Mouse (Mus musculus) midbrain, embryonic 13.5 days (tissue): ENCODE data around the gene Cldn1. TPM values are rescaled to one million over a fixed set of nuclear protein-coding genes. Genes with fewer than 3 reads are reported as not detected.

Experiments used
- ATAC-seq: fragments of 200-750 bp; cut with Nextera tagmentation; 2 replicates; pipeline ENCODE4 v1.8.0; 2017; ENCODE audit warnings: mild to moderate bottlenecking, moderate TSS enrichment, moderate library complexity
- H3K27ac ChIP-seq: fragments of 300-500 bp; sonication (generic); 2 replicates; pipeline ENCODE4 v1.5.1; 2015; ENCODE audit warnings: inconsistent platforms, mild to moderate bottlenecking, moderate library complexity
- H3K27me3 ChIP-seq: fragments of 300-500 bp; sonication (generic); 2 replicates; pipeline ENCODE4 v1.6.1; 2015; ENCODE audit warnings: mild to moderate bottlenecking, inconsistent platforms
- H3K36me3 ChIP-seq: fragments of 300-500 bp; sonication (generic); 2 replicates; pipeline ENCODE4 v1.6.1; 2015; ENCODE audit warnings: mild to moderate bottlenecking, inconsistent platforms
- H3K4me1 ChIP-seq: fragments of 300-500 bp; sonication (generic); replicated peaks from 2 replicates; pipeline ENCODE4 v1.6.1; 2015; ENCODE audit warnings: inconsistent platforms
- H3K4me2 ChIP-seq: fragments of 300-500 bp; sonication (generic); replicated peaks from 2 replicates; pipeline ENCODE4 v1.6.1; 2015; ENCODE audit warnings: moderate library complexity, mild to moderate bottlenecking, inconsistent platforms
- H3K4me3 ChIP-seq: fragments of 300-500 bp; sonication (generic); replicated peaks from 2 replicates; pipeline ENCODE4 v1.5.1; 2015; ENCODE audit warnings: mild to moderate bottlenecking, inconsistent platforms
- H3K9ac ChIP-seq: fragments of 300-500 bp; sonication (generic); replicated peaks from 2 replicates; pipeline ENCODE4 v1.6.1; 2015; ENCODE audit warnings: mild to moderate bottlenecking, inconsistent platforms
- H3K9me3 ChIP-seq: fragments of 300-500 bp; sonication (generic); 2 replicates; pipeline ENCODE4 v1.6.1; 2016; ENCODE audit warnings: mild to moderate bottlenecking, inconsistent platforms
- WGBS: fragments of 180-500 bp; shearing (Covaris S2); methylation state at CpG from one replicate; pipeline ENCODE4 v1.1.7; 2015; 5-methylcytosine and 5-hydroxymethylcytosine counted together
- polyA plus RNA-seq: library from polyadenylated mRNA; unstranded; fragments of >200 nt; fragmentation: Nextera tagmentation; extraction: Ambion mirVana; gene quantifications from 2 replicates; pipeline ENCODE4 v1.2.1, GENCODE M21; 2015

The Cldn1 gene
- polyA plus RNA-seq, 1 experiment from 2014 or later = 3.2 TPM

DNA sequence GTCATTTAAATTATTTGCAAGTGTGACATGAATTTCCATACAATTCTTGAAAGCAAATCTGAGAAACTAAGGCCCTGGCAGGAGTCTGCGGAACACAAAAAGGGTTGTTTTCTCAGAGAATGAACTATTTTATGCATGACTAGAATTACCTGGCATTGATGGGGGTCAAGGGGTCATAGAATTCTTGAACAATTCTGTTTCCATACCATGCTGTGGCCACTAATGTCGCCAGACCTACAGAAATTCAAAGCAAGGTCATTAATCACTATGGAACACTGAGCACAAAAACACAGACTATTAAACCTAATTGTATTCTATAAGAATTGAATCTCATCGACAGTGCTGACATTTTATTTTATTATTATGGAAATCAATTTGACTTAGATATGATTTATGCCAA lies 10.9 kb downstream of the Cldn1 start:
- Histone ChIP-seq H3K4me2 (no peak overlapping the region), H3K4me1 (no peaks in the 10 kb centered on the region), H3K36me3 (no peaks in the 10 kb centered on the region), H3K9ac (no peak overlapping the region), H3K27ac (no peak overlapping the region), H3K4me3 (no peak overlapping the region), H3K27me3 (no peaks in the 10 kb centered on the region), H3K9me3 (no peaks in the 10 kb centered on the region)
- 39% methylated on average over 3 of the region's 3 CpGs for WGBS
- ATAC-seq = no peak

DNA sequence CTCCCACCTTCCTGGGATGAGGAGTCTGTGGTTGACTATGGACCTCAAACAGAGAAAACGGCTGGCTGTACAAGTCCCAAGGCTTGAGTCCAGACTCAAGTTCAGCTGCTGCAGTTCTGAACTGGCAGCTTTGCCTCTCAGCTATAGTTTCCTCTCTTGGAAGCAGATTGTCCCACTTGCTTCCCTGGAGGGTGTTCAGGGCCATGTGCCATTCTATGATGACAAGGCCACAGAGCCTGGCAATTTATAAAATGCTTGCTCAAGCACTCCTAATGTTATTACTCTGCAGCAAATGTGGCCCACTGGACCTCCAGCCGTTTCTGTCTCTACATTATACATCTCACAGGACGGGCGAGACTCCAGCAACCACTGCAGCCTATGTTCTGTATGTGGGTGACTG lies 12.0 kb downstream of the Cldn1 start:
- no peak overlapping the region for H3K27ac ChIP-seq
- no peak overlapping the region for H3K4me3 ChIP-seq
- H3K36me3 ChIP-seq = no peaks in the 10 kb centered on the region
- H3K4me2 ChIP-seq = no peak overlapping the region
- no peaks in the 10 kb centered on the region for H3K27me3 ChIP-seq
- ATAC-seq = no peak
- WGBS = 85% methylated on average over 4 of the region's 4 CpGs
- no peaks in the 10 kb centered on the region for H3K9me3 ChIP-seq
- no peak overlapping the region for H3K9ac ChIP-seq
- no peaks in the 10 kb centered on the region for H3K4me1 ChIP-seq

DNA sequence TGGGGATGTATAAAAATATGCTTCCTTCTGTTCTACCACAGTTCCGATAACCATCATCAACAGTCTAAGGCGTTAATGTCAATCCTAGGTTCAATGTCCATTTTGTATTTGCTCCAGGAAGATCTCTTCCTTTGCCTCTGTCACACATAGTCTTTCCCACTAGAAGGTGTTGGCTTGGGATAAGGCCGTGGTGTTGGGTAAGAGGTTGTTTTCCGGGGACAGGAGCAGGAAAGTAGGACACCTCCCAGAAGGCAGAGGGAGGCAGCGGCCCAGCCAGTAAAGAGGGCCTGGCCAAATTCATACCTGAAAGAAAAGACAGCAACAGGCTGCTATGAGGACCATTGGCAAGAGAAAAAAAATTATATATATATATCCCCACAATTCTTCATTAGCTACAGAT lies 12.7 kb downstream of the Cldn1 start:
- 97% methylated on average over 5 of the region's 5 CpGs for WGBS
- no peaks in the 10 kb centered on the region for H3K36me3 ChIP-seq
- H3K9me3 ChIP-seq = no peaks in the 10 kb centered on the region
- no peak overlapping the region for H3K4me3 ChIP-seq
- H3K27me3 ChIP-seq = no peaks in the 10 kb centered on the region
- H3K4me1 ChIP-seq = no peaks in the 10 kb centered on the region
- ATAC-seq = no peak
- H3K9ac ChIP-seq = no peak overlapping the region
- H3K27ac ChIP-seq = no peak overlapping the region
- H3K4me2 ChIP-seq = no peak overlapping the region

DNA sequence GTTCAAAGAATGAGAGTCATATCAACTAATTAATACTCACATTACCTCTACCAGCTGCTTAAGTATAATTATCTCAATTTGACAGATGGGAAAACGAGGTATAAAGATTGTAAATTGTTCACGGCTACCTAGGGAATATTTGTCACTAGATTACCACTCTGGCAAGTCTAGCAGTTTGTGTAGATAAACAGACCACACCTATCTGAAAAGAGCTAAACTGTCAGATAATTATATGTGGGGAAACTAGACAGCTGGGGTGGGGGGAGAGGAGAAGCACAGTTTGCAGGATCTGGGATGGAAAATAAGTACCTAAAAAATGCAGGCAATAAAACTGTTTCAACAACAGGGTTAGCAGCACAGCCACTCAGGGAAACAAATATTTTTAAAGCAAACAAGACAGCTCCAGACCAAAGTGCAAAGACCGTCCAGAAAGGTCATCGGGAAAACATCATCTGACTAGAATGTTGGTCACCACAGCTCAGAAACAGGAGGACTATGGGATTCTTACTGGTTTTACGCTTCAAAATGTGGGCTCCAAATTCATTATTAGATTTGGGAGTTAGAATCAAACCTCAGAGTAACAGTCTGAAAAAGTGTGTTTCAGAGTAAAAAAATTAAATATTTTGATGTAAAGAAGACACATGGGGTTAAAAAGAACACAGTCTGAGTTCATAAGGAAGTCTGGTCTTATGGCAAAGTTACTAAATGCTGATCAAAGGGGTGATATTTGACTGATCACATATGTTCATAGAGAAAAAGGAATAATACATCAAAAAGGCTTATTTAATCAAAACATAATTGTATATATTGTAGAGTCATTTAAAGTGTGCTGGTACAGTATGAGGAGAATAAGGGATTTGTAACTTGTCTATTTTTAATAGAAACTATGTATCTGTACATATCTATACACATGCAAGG lies 13.5 kb downstream of the Cldn1 start:
- no peak overlapping the region for H3K4me3 ChIP-seq
- no peak for ATAC-seq

DNA sequence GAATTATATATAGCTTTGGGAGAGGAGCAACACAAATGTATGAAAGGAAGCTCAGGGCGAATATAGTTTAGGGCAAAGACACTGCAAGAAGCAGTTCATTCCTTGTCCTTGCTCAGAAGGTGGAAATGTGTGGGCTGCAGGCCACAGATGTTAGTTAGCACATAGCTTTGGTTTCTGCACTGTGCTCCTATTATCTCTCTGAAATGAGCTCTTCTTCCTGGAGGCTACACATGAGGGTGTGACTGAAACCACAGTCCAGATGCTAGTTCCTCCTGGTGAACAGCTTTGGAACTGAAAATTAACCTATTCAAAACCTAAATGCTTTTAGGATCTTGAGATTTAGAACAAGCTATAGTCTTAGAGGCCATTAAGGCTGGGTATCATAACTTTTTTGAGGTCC lies 16.1 kb downstream of the Cldn1 start:
- 100% methylated on average over 1 of the region's 1 CpGs for WGBS
- H3K36me3 ChIP-seq = no peaks in the 10 kb centered on the region
- no peak for ATAC-seq

More for the DNA sequence above, 13.5 kb downstream of the Cldn1 start:
- WGBS = 87% methylated on average over 5 of the region's 5 CpGs
- no peak overlapping the region for H3K4me2 ChIP-seq
- no peaks in the 10 kb centered on the region for H3K4me1 ChIP-seq
- no peaks in the 10 kb centered on the region for H3K27me3 ChIP-seq
- H3K36me3 ChIP-seq = no peaks in the 10 kb centered on the region
- H3K9me3 ChIP-seq = no peaks in the 10 kb centered on the region
- no peak overlapping the region for H3K27ac ChIP-seq
- no peak overlapping the region for H3K9ac ChIP-seq

DNA sequence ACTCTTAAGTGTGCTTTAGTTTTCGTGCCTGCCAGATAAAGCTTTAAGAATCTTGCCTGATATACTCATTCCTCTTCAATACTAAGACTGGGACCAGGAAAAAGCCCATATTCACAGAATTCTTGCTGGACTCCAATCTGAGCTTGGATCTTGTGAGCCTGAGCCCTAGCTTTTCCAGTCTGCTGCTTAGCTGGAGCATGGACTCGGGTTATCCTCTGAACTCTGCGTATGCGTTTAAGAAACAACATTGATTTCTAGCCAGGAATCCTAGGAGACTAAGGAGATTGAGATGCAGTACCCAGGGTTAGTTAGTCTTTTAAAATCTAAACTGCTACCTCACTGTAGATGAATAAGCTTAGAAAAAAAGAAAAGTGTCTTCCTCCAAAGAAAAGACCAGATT lies 20.9 kb downstream of the Cldn1 start:
- H3K4me3 ChIP-seq = no peak overlapping the region
- ATAC-seq = no peak
- no peaks in the 10 kb centered on the region for H3K27me3 ChIP-seq
- H3K4me2 ChIP-seq = no peak overlapping the region
- no peak overlapping the region for H3K27ac ChIP-seq
- H3K9me3 ChIP-seq = no peaks in the 10 kb centered on the region
- H3K36me3 ChIP-seq = no peaks in the 10 kb centered on the region
- H3K9ac ChIP-seq = no peak overlapping the region
- H3K4me1 ChIP-seq = no peaks in the 10 kb centered on the region
- 90% methylated on average over 4 of the region's 4 CpGs for WGBS

More for the DNA sequence above, 16.1 kb downstream of the Cldn1 start:
- no peaks in the 10 kb centered on the region for H3K9me3 ChIP-seq
- no peaks in the 10 kb centered on the region for H3K4me1 ChIP-seq
- H3K27me3 ChIP-seq = no peaks in the 10 kb centered on the region
- H3K9ac ChIP-seq = no peak overlapping the region
- no peak overlapping the region for H3K4me2 ChIP-seq
- no peak overlapping the region for H3K4me3 ChIP-seq
- H3K27ac ChIP-seq = no peak overlapping the region

DNA sequence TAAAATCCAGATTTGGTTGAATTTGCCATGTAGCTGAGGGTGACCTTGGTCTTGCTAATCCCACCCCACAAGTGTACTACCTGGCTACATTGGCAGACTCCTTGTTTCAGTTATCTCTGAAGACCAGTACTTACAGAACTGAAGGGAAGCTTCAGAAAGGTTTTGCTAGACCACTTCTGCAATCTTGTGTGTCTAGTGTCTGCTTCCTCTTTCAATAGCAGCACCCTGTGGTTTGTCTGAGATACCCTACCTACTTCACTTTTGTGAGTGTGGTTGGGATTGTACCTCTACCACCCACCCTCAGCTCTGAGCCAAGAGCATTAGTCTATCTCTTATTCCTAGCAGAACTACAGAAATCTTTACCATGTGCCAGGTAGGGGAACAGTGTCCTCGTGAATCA lies 22.8 kb downstream of the Cldn1 start:
- WGBS = 93% methylated on average over 1 of the region's 1 CpGs
- H3K27me3 ChIP-seq = no peaks in the 10 kb centered on the region
- H3K4me2 ChIP-seq = no peak overlapping the region
- H3K4me3 ChIP-seq = no peak overlapping the region
- no peaks in the 10 kb centered on the region for H3K36me3 ChIP-seq
- no peaks in the 10 kb centered on the region for H3K4me1 ChIP-seq
- no peak for ATAC-seq
- H3K9me3 ChIP-seq = no peaks in the 10 kb centered on the region
- H3K27ac ChIP-seq = no peak overlapping the region
- no peak overlapping the region for H3K9ac ChIP-seq

DNA sequence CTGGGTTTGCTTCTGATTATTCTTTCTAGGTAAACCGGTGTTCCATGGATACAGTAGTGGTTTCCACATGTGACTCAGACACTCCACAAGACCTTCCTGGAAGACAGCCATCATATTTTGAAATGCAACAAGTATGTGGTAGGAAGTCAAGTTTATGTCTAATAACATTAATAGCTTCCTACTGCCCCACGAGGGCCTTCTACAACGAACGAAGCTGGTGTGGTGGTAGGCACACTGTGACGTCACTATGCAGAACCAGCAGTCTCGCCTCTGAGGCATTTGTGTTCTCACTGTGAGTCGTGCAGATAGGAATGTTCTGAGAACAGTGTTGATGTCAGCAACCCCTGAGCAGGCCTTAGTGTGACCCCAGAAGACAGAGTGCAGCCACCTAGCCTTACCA lies 55.4 kb downstream of the Cldn1 start:
- no peak for ATAC-seq
- H3K4me2 ChIP-seq = no peak overlapping the region

DNA sequence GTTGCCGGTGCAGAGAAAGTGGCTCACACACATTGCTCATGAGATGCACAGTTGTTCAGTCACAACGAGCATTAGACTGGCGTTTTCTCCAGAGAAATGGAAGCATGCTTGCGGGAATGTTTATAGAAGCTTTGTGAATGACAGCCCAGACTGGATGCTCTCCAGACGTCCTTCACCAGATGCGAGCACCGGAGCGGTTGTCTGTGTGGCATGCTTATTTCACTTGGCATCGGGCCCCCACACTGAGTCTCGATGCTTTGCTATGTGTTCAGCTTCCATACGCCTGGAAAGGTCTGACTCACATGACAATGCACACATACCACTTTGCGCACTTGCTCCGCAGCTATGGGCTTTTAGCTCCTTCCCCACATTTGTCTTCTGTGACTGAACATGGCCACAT lies 56.8 kb downstream of the Cldn1 start:
- Histone ChIP-seq H3K27me3 (no peaks in the 10 kb centered on the region), H3K4me1 (no peaks in the 10 kb centered on the region), H3K4me3 (no peak overlapping the region), H3K36me3 (no peaks in the 10 kb centered on the region), H3K4me2 (no peak overlapping the region), H3K9ac (no peak overlapping the region), H3K27ac (no peak overlapping the region), H3K9me3 (no peaks in the 10 kb centered on the region)
- 84% methylated on average over 13 of the region's 13 CpGs for WGBS
- ATAC-seq = no peak

More for the DNA sequence above, 55.4 kb downstream of the Cldn1 start:
- Histone ChIP-seq H3K36me3 (no peaks in the 10 kb centered on the region), H3K27me3 (no peaks in the 10 kb centered on the region), H3K27ac (no peak overlapping the region), H3K9me3 (no peaks in the 10 kb centered on the region), H3K4me1 (no peaks in the 10 kb centered on the region), H3K9ac (no peak overlapping the region), H3K4me3 (no peak overlapping the region)
- 88% methylated on average over 7 of the region's 7 CpGs for WGBS

DNA sequence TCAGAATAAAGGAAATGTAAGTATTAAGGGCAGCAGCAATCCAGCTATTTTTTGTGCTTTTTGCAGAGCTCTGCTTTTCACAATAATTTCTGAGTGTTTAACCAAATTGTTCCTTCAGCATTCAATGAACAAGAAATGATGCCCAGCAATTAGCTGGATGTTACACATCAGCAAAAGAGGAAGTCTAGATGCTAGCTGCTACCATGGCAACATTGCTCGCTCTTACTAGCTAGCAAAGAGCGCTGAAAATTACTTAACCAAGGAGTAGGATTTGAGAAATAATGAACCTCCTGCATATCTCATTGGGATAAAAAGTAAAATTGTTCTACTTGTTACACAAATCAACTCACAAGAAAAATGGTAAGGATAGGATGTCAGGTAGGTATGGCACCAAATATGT lies 62.2 kb downstream of the Cldn1 start:
- H3K4me3 ChIP-seq = no peak overlapping the region
- no peaks in the 10 kb centered on the region for H3K27me3 ChIP-seq
- H3K9me3 ChIP-seq = no peaks in the 10 kb centered on the region
- H3K36me3 ChIP-seq = no peaks in the 10 kb centered on the region
- no peaks in the 10 kb centered on the region for H3K4me1 ChIP-seq
- ATAC-seq = no peak
- WGBS = 83% methylated on average over 2 of the region's 2 CpGs
- H3K27ac ChIP-seq = no peak overlapping the region
- no peak overlapping the region for H3K4me2 ChIP-seq
- H3K9ac ChIP-seq = no peak overlapping the region
